Mouse (Mus musculus): ENCODE measurements around the gene Nxph3. TPM values are rescaled to one million over a fixed set of nuclear protein-coding genes. Genes with fewer than 3 reads are reported as not detected.

Gene Nxph3
- polyA plus RNA-seq, 1 experiment from 2014 or later, result 7.5 TPM

GRCm38 (mm10) chr11:95544546-95545327, 30.4 kb upstream of the Nxph3 start:
- H3K36me3 ChIP-seq (ENCODE audit: control insufficient read depth, insufficient read depth), result no peaks in the 10 kb centered on the region
- WGBS, result 87% methylated on average over 8 of the region's 8 CpGs

GRCm38 (mm10) chr11:95540637-95541385, 26.4 kb upstream of the Nxph3 start:
- H3K36me3 ChIP-seq (ENCODE audit: control insufficient read depth, insufficient read depth), result no peaks in the 10 kb centered on the region
- no peak overlapping the region for H3K27ac ChIP-seq (ENCODE audit: low read length)
- 0 out of 2 replicates have a peak, but pooled peaks cover 6% of the 10 kb centered on the region for H3K4me1 ChIP-seq (replicated peaks; ENCODE audit: control insufficient read depth, insufficient read depth, low read length)
- WGBS, result 41% methylated on average over 18 of the region's 18 CpGs
- no peak overlapping the region for H3K4me3 ChIP-seq (replicated peaks; ENCODE audit: low read length)
- no peak overlapping the region for H3K4me2 ChIP-seq (ENCODE audit: low read length)
- H3K27me3 ChIP-seq (replicated peaks; ENCODE audit: control insufficient read depth, insufficient read depth, low read length), result no peaks in the 10 kb centered on the region
- no peaks in the 10 kb centered on the region for H3K9me3 ChIP-seq (ENCODE audit: control insufficient read depth, low read length)
- H3K9ac ChIP-seq (replicated peaks; ENCODE audit: low read depth, low read length), result no peak overlapping the region
- no peak for ATAC-seq

More at GRCm38 (mm10) chr11:95544546-95545327, 30.4 kb upstream of the Nxph3 start:
- Histone ChIP-seq H3K4me3 (replicated peaks; ENCODE audit: low read length) (no peak overlapping the region), H3K27me3 (replicated peaks; ENCODE audit: control insufficient read depth, insufficient read depth, low read length) (no peaks in the 10 kb centered on the region), H3K4me2 (ENCODE audit: low read length) (no peak overlapping the region), H3K27ac (ENCODE audit: low read length) (no peak overlapping the region), H3K9ac (replicated peaks; ENCODE audit: low read depth, low read length) (no peak overlapping the region), H3K9me3 (ENCODE audit: control insufficient read depth, low read length) (no peaks in the 10 kb centered on the region), H3K4me1 (replicated peaks; ENCODE audit: control insufficient read depth, insufficient read depth, low read length) (no peaks in the 10 kb centered on the region)
- no peak for ATAC-seq

- H3K27me3 ChIP-seq (replicated peaks; ENCODE audit: control insufficient read depth, insufficient read depth, low read length), result no peaks in the 10 kb centered on the region
- no peak for ATAC-seq
- H3K4me3 ChIP-seq (replicated peaks; ENCODE audit: low read length), result no peak overlapping the region
- H3K36me3 ChIP-seq (ENCODE audit: control insufficient read depth, insufficient read depth), result no peaks in the 10 kb centered on the region
- 63% methylated on average over 15 of the region's 15 CpGs for WGBS
- no peak overlapping the region for H3K4me2 ChIP-seq (ENCODE audit: low read length)
- no peak overlapping the region for H3K27ac ChIP-seq (ENCODE audit: low read length)
- no peaks in the 10 kb centered on the region for H3K9me3 ChIP-seq (ENCODE audit: control insufficient read depth, low read length)
- 0 out of 2 replicates have a peak, but pooled peaks cover 6% of the 10 kb centered on the region for H3K4me1 ChIP-seq (replicated peaks; ENCODE audit: control insufficient read depth, insufficient read depth, low read length)
- H3K9ac ChIP-seq (replicated peaks; ENCODE audit: low read depth, low read length), result no peak overlapping the region
Measured at GRCm38 (mm10) chr11:95538378-95539104, 24.2 kb upstream of the Nxph3 start.

- 24% methylated on average over 24 of the region's 24 CpGs for WGBS
- no peak overlapping the region for H3K27ac ChIP-seq (ENCODE audit: low read length)
- peak; percentile 79 for ATAC-seq
- peak overlapping the region; percentile 31 for H3K4me2 ChIP-seq (ENCODE audit: low read length)
- H3K36me3 ChIP-seq (ENCODE audit: control insufficient read depth, insufficient read depth), result no peaks in the 10 kb centered on the region
- 0 out of 2 replicates have a peak, but pooled peaks cover 5% of the 10 kb centered on the region for H3K4me1 ChIP-seq (replicated peaks; ENCODE audit: control insufficient read depth, insufficient read depth, low read length)
- H3K4me3 ChIP-seq (replicated peaks; ENCODE audit: low read length), result no peak overlapping the region
- H3K9ac ChIP-seq (replicated peaks; ENCODE audit: low read depth, low read length), result no peak overlapping the region
- no peaks in the 10 kb centered on the region for H3K9me3 ChIP-seq (ENCODE audit: control insufficient read depth, low read length)
- H3K27me3 ChIP-seq (replicated peaks; ENCODE audit: control insufficient read depth, insufficient read depth, low read length), result no peaks in the 10 kb centered on the region
Measured at GRCm38 (mm10) chr11:95533484-95534160, 19.3 kb upstream of the Nxph3 start.

GRCm38 (mm10) chr11:95532353-95533072, 18.1 kb upstream of the Nxph3 start:
- no peak for ATAC-seq
- Histone ChIP-seq H3K27me3 (replicated peaks; ENCODE audit: control insufficient read depth, insufficient read depth, low read length) (no peaks in the 10 kb centered on the region), H3K9ac (replicated peaks; ENCODE audit: low read depth, low read length) (no peak overlapping the region), H3K4me2 (ENCODE audit: low read length) (no peak overlapping the region), H3K27ac (ENCODE audit: low read length) (no peak overlapping the region), H3K36me3 (ENCODE audit: control insufficient read depth, insufficient read depth) (no peaks in the 10 kb centered on the region), H3K4me3 (replicated peaks; ENCODE audit: low read length) (no peak overlapping the region), H3K4me1 (replicated peaks; ENCODE audit: control insufficient read depth, insufficient read depth, low read length) (0 out of 2 replicates have a peak, but pooled peaks cover 2% of the 10 kb centered on the region), H3K9me3 (ENCODE audit: control insufficient read depth, low read length) (no peaks in the 10 kb centered on the region)
- WGBS, result 76% methylated on average over 13 of the region's 13 CpGs

- H3K9me3 ChIP-seq (ENCODE audit: control insufficient read depth, low read length), result no peaks in the 10 kb centered on the region
- 83% methylated on average over 3 of the region's 3 CpGs for WGBS
Measured at GRCm38 (mm10) chr11:95528231-95528630, 13.9 kb upstream of the Nxph3 start.

GRCm38 (mm10) chr11:95527307-95527706, 12.9 kb upstream of the Nxph3 start:
- Histone ChIP-seq H3K4me2 (ENCODE audit: low read length) (no peak overlapping the region), H3K27me3 (replicated peaks; ENCODE audit: control insufficient read depth, insufficient read depth, low read length) (no peaks in the 10 kb centered on the region), H3K36me3 (ENCODE audit: control insufficient read depth, insufficient read depth) (no peaks in the 10 kb centered on the region), H3K4me1 (replicated peaks; ENCODE audit: control insufficient read depth, insufficient read depth, low read length) (peaks cover 7% of the 10 kb centered on the region), H3K27ac (ENCODE audit: low read length) (peak overlapping the region; percentile 70), H3K9me3 (ENCODE audit: control insufficient read depth, low read length) (no peaks in the 10 kb centered on the region), H3K9ac (replicated peaks; ENCODE audit: low read depth, low read length) (no peak overlapping the region), H3K4me3 (replicated peaks; ENCODE audit: low read length) (no peak overlapping the region)
- peak; percentile 38; the same call in 1 of the 2 replicates for ATAC-seq
- WGBS, result 62% methylated on average over 8 of the region's 8 CpGs

More at GRCm38 (mm10) chr11:95528231-95528630, 13.9 kb upstream of the Nxph3 start:
- ATAC-seq, result no peak
- Histone ChIP-seq H3K9ac (replicated peaks; ENCODE audit: low read depth, low read length) (no peak overlapping the region), H3K27ac (ENCODE audit: low read length) (peak overlapping the region; percentile 41; the same call in 1 of the 2 replicates), H3K27me3 (replicated peaks; ENCODE audit: control insufficient read depth, insufficient read depth, low read length) (no peaks in the 10 kb centered on the region), H3K4me2 (ENCODE audit: low read length) (no peak overlapping the region), H3K36me3 (ENCODE audit: control insufficient read depth, insufficient read depth) (no peaks in the 10 kb centered on the region), H3K4me3 (replicated peaks; ENCODE audit: low read length) (no peak overlapping the region), H3K4me1 (replicated peaks; ENCODE audit: control insufficient read depth, insufficient read depth, low read length) (peaks cover 7% of the 10 kb centered on the region)

- 1% methylated on average over 13 of the region's 13 CpGs for WGBS
- H3K4me3 ChIP-seq (replicated peaks; ENCODE audit: low read length), result peak overlapping the region; percentile 27
- no peaks in the 10 kb centered on the region for H3K27me3 ChIP-seq (replicated peaks; ENCODE audit: control insufficient read depth, insufficient read depth, low read length)
- ATAC-seq, result peak; percentile 32; the same call in 1 of the 2 replicates
- H3K9ac ChIP-seq (replicated peaks; ENCODE audit: low read depth, low read length), result peak overlapping the region; percentile 41
- peaks cover 20% of the 10 kb centered on the region for H3K4me1 ChIP-seq (replicated peaks; ENCODE audit: control insufficient read depth, insufficient read depth, low read length)
- no peak overlapping the region for H3K27ac ChIP-seq (ENCODE audit: low read length)
- no peaks in the 10 kb centered on the region for H3K9me3 ChIP-seq (ENCODE audit: control insufficient read depth, low read length)
- H3K4me2 ChIP-seq (ENCODE audit: low read length), result peak overlapping the region; percentile 48
- H3K36me3 ChIP-seq (ENCODE audit: control insufficient read depth, insufficient read depth), result no peaks in the 10 kb centered on the region
Measured at GRCm38 (mm10) chr11:95521563-95521962, 7.2 kb upstream of the Nxph3 start.
